Mouse (Mus musculus): Measurements from ENCODE around the gene Art3.
"Not testable (repeated sequence)": the region's sequence is repeated elsewhere in the genome, so short reads cannot be mapped to it uniquely, and the experiment has no call there.

The Art3 gene

GRCm38 (mm10) chr5:92336743-92337142 lies 5.1 kb downstream of the Art3 start:
- DNase-seq (ENCODE audit: low read depth) = no peak

DNA sequence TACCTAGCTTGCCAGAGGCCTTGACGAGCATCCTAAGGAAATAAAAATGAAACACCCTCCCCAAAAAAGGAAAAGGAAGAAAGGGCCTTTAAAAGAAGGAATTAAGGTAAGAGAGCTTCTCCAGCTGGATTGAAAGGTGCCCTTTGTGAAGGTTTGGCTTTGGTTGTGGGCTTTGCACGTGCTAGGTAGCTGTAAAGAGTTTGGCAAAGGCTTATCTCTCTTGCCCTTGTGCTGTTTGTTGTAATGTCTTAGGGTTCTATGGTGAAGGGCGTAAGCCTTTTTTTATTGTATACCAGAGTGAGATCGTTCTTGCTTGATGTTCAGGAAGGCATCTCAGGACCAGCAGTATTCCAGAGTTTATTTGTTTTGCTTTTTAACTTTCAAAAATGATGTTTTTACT lies 9.0 kb downstream of the Art3 start:
- DNase-seq (ENCODE audit: low read depth) = no peak

DNA sequence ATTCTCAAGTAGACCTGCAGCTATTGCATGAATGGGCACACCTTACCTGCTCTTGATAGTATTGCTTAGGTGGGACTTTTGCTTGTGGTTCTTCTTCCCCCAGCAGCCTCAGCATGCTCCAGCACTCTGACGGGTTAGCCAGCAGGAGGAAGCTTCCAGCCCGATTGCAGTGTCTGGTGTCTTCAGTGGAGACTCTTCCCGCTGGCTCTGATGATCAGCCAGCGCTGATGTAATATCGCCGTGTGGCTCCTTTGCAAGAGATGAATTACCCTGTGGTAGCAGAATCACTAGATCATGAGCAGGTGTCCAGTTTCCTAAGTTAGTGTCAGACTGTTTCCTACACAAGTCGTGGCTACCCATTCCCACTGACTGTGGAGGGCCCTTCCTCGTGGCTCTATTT lies 13.4 kb downstream of the Art3 start:
- no peak for DNase-seq (ENCODE audit: low read depth)

- peak; percentile 26 for DNase-seq (ENCODE audit: low read depth)
Observed at GRCm38 (mm10) chr5:92348794-92349413, 17.3 kb downstream of the Art3 start, which contains the start of gene Cxcl10. Cxcl10 (minus strand) TSS chr5:92348889.

DNA sequence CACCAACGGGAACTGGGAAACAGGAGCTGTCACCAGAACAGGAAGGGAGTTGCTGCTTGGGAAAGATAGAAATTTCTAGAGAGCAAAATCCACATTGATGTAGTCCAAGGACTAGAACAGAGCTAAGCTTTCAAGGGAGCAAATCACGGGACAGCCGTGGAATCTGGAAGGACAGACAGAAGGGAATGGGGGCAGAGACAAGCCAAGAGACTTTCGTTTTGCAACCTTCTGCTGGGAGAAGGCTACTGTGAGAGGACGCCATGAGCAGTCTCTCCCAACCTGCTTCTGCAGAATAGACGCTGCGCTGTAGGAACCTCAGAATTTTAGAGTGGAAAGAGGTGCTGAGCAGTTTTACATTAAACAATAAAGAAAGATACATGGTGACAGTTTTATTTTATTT lies 18.1 kb downstream of the Art3 start:
- no peak for DNase-seq (ENCODE audit: low read depth)

GRCm38 (mm10) chr5:92352716-92353115 lies 21.1 kb downstream of the Art3 start:
- not testable (repeated sequence) for DNase-seq (ENCODE audit: low read depth)

DNA sequence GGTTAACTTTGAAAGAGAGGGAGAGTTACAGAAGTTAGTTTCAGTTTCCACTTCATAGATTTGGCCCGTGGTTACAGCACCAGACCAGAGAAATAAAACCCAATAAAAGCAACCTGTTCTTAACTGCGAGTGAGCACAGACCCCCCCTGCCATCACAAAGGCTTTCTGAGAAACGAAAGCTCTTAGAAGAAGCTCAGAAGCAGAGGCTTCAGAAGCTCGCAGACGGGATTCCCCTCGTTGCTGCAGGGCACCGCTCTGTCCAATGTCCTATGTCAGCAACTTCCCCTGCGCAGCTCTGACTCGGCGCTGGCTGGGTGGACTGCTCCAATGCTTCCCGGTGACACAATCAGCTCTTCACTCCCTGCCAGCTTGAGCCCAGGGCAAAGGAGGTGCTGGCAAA lies 21.9 kb downstream of the Art3 start:
- DNase-seq (ENCODE audit: low read depth) = no peak

DNA sequence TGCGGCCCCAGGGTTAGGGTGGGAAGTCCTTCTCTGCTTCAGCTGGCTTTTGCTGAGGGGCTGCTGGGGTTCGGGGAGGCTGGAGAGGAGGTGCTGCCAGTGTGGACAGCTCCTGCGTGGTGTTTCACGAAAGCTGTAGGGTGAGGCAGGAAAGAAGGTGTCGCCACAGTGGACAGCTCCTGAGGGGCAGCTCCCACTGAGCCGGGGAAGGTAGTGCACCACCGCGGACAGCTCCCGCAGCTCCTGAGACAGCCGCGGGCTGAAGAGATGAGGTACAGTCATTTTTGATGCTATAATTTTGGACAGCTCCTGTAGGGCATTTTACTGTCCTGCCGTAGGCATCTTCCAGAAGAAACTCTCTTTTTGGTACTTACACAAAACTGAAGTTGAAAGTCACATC lies 26.4 kb downstream of the Art3 start:
- no peak for DNase-seq (ENCODE audit: low read depth)

GRCm38 (mm10) chr5:92358767-92359455 lies 27.3 kb downstream of the Art3 start:
- DNase-seq (ENCODE audit: low read depth) = no peak

DNA sequence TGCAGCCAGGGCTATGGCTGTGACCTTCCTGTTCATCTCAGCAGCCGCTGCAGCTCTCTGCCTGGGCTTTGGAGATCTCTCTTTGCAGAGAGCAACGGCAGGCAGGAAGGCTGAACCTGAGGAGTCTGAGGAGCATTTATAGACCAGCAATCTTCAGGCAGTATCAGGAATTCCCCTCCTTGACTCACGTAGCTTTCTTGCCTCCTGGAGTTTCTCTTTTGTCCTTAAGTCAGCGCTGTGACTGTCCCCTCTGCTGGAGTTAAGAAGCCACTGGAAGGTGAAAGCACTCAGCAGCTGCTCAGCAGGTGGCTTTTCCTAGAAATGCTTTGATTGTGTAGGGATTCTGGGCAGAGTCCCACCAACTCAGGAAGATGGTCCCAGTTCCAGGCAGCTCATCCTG lies 31.6 kb downstream of the Art3 start:
- DNase-seq (ENCODE audit: low read depth) = no peak

- DNase-seq (ENCODE audit: low read depth) = no peak
Observed at GRCm38 (mm10) chr5:92364011-92364410, 32.4 kb downstream of the Art3 start.

- no peak for DNase-seq (ENCODE audit: low read depth)
Observed at GRCm38 (mm10) chr5:92365146-92365705, 33.6 kb downstream of the Art3 start.

GRCm38 (mm10) chr5:92366565-92366964 lies 34.9 kb downstream of the Art3 start:
- DNase-seq (ENCODE audit: low read depth) = no peak

DNA sequence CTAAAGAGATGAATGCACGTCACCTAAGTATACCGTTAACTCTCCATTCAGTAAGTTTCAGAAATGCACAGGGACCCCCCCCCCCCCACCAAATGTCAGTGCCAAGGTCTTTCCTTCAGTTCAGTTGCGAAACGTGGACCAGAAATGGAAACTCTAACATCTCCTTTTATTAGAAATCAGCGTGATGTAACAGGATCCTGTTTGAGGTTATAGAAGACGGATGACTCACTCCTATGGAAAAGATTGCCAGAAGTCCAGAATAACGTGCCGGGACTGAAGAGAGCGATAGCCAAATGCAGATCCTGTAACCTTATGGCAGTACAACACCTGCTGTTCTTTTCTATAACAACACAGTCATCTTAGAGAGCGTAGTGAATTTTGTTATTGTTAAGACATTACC lies 36.8 kb downstream of the Art3 start:
- peak; percentile 64 for DNase-seq (ENCODE audit: low read depth)

- peak; percentile 36 for DNase-seq (ENCODE audit: low read depth)
Observed at GRCm38 (mm10) chr5:92369151-92369994, 37.7 kb downstream of the Art3 start.

GRCm38 (mm10) chr5:92370392-92370791 lies 38.8 kb downstream of the Art3 start:
- DNase-seq (ENCODE audit: low read depth) = no peak

- DNase-seq (ENCODE audit: low read depth) = no peak
Observed at GRCm38 (mm10) chr5:92370891-92371290, 39.3 kb downstream of the Art3 start.

DNA sequence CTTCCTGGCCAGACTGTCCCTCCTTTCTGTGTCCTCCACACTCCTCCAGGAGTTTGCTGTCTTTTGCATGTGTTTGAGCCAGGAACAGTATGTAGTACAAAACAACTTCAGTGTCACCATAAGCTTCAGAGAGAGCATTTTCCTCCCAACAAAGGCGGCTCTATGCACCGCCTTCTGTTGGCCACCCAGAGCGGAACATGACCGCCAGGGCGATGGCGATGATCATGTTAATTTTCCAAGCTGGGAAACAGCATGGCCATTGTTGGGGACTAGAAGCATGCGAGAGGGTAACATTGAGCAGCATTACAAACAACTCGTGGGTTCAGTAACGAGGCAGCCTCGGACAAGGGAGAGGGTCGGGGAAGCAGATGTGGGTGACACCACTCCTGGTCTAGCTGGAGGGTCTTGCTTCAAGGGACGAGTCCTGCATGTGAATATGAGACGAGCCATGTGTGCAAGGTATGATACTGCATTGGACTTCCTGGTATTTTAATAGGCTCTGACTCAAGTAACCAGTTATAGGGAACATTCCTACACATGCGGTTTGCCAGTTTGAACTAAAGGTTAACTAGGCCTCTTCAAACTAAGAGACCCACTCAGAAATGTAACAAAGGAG lies 39.8 kb downstream of the Art3 start:
- DNase-seq (ENCODE audit: low read depth) = no peak

DNA sequence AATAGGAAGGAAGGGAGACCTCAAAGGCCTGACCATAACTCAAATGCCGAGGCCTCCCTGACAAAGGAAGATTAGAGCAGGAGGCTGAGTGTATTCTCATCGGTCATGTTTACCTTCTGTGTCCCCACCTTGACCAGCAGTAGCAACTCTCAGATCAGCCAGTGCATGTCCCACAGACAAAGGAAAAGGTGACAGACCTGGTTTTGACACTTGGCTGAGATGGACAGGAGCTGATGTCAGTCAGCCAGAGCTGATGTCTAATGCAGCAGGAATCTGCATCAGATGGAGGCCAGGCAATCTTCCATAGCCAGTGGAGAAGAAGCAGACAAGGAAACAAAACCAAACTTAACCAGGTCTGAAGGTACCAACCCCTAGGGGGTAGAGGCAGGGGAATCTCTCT lies 41.0 kb downstream of the Art3 start:
- DNase-seq (ENCODE audit: low read depth) = no peak

GRCm38 (mm10) chr5:92374721-92375142 lies 43.1 kb downstream of the Art3 start:
- no peak for DNase-seq (ENCODE audit: low read depth)

DNA sequence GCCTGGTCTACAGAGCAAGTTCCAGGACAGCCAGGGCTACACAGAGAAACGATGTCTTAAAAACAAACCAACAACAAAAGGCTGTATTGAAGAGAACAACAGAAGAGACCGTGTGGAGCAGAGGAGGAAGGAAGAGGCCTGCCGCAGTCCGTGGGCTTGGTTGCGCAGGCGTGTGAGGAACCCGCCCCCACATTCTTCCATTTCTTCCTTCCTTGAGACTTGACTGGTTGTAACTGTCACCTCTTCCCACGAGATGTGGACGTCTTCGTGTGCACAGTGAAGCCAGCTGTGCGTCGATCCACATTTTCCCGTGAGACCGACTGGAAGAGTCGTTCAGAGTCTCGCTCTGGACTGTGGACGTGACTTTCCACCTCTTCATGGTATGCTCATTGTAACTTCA lies 43.7 kb downstream of the Art3 start:
- DNase-seq (ENCODE audit: low read depth) = no peak

DNA sequence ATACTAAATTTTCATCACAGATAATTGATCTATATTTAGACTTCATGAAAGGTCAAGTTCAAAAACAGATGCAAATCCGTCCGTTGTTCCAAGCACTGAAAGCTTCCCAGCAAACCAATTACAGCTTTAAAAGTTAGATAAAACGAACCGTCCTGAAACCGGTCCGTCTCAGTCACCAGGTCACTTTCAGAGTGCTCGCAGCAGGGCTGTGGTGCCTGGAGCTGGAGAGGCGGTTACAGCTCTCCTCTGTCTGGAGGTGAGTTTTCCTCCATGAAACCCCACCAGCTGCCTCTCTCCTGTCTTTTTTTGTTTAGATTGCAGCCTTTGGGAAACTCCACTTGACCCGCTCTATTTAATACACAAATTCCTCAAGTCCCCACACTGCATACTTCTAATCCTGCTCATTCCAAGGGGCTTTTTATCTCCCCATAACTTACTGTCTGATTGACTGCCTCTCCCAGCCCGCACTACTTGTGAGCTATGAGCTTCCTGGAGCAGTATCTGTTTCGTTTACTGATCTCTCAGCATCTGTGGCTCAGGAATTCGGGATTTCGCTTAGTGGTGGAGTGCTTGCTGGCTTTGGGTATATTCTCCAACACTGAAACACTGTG lies 45.3 kb downstream of the Art3 start:
- no peak for DNase-seq (ENCODE audit: low read depth)

Measured in fibroblast of lung, adult 2 months (primary cell).